In the genomic region with DNA sequence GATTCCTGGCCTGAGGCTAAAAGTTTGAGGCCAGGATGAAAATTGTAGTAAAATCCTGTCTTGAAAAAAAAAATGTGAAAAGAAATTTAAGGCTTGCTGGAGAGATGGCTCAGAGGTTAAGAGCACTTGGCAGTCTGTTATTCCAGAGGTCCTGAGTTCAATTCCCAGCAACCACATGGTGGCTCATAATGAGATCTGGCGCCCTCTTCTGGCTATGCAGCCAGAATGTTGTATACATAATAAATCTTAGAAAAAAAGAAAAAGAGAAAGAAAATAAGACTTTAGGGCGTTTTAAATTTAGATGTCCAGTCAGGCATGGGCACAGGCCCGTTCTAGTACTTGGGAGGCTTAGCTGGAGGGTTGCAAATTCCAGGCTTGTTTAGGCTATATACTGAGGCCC, we compare ENCODE assay signal across 8 mouse cellular contexts. TPM values are rescaled to one million over a fixed set of nuclear protein-coding genes. Genes with fewer than 3 reads are reported as not detected.
DNase-seq lines count a peak whose midpoint lies in the region.

No protein-coding gene starts in this region.

- peaks cover 6% of the 10 kb centered on the region for H3K4me1 ChIP-seq in forebrain, embryonic 10.5 days

- no peaks in the 10 kb centered on the region for H3K27me3 ChIP-seq in forebrain, embryonic 10.5 days (ENCODE audit: poor library complexity, severe bottlenecking)

- H3K9me3 ChIP-seq in forebrain, embryonic 10.5 days = no peaks in the 10 kb centered on the region

- no peak overlapping the region for H3K27ac ChIP-seq in forebrain, embryonic 10.5 days

- DNase-seq in embryo, embryonic 10.5 days (ENCODE audit: low spot score) = peak; percentile 61
- no peak for DNase-seq in embryo, embryonic 9.5 days (ENCODE audit: extremely low spot score)
- peak; percentile 44 for DNase-seq in lung, postnatal 10 days
- no peak for DNase-seq in lung, adult 18-20 months
- peak; percentile 75 for DNase-seq in induced T-regulatory cell, adult 2 months (ENCODE audit: low read depth)
- peak; percentile 67 to 84 for DNase-seq in spleen, postnatal 4 days (ENCODE audit: low spot score in 2 of 2)
- DNase-seq in forebrain, embryonic 10.5 days (ENCODE audit: extremely low spot score, low spot score) = no peak
- no peak for DNase-seq in right cerebral cortex, postnatal 10 days (ENCODE audit: low spot score in 2 of 2)

- peaks cover 21% of the 10 kb centered on the region for H3K36me3 ChIP-seq in forebrain, embryonic 10.5 days (replicated peaks)

- no peak overlapping the region for H3K4me3 ChIP-seq in forebrain, embryonic 10.5 days

- 59% methylated on average over 3 of the region's 3 CpGs for WGBS in forebrain, embryonic 10.5 days

RNA-seq across cellular contexts. Expression of gene Copz1, which starts 7.2 kb away (rescaled TPM):
- polyA plus RNA-seq in forebrain, embryonic 10.5 days (2016; fragmentation: Nextera tagmentation; extraction: Ambion mirVana) = 279 and 280 TPM in 2 replicates

RNA-seq across cellular contexts. Expression of gene Nfe2, which starts 21.5 kb away (rescaled TPM):
- 5.5 and 8.3 TPM in 2 replicates for polyA plus RNA-seq in forebrain, embryonic 10.5 days (2016; fragmentation: Nextera tagmentation; extraction: Ambion mirVana)

RNA-seq across cellular contexts. Expression of gene Gpr84, which starts 30.7 kb away (rescaled TPM):
- 0.14 and 0.36 TPM in 2 replicates for polyA plus RNA-seq in forebrain, embryonic 10.5 days (2016; fragmentation: Nextera tagmentation; extraction: Ambion mirVana)

RNA-seq across cellular contexts. Expression of gene Hnrnpa1, which starts 39.5 kb away (rescaled TPM):
- 1,920 and 1,979 TPM in 2 replicates for polyA plus RNA-seq in forebrain, embryonic 10.5 days (2016; fragmentation: Nextera tagmentation; extraction: Ambion mirVana)

RNA-seq across cellular contexts. Expression of gene Cbx5, which starts 40.1 kb away (rescaled TPM):
- 212 and 221 TPM in 2 replicates for polyA plus RNA-seq in forebrain, embryonic 10.5 days (2016; fragmentation: Nextera tagmentation; extraction: Ambion mirVana)

Comparison
In these comparisons a context has a peak if more than half of its experiments do, and no peak if none do; other contexts are left out.
1. DNase-seq: peak in embryo, embryonic 10.5 days (single experiment), lung, postnatal 10 days (single experiment), induced T-regulatory cell, adult 2 months (single experiment) and spleen, postnatal 4 days (2 of 2); none in embryo, embryonic 9.5 days (single experiment), lung, adult 18-20 months (0 of 2), forebrain, embryonic 10.5 days (single experiment) and right cerebral cortex, postnatal 10 days (0 of 2).